Mouse (Mus musculus): ENCODE measurements around the gene Gm17124. TPM values are rescaled to one million over a fixed set of nuclear protein-coding genes. Genes with fewer than 3 reads are reported as not detected.
"Not testable (repeated sequence)": the region's sequence is repeated elsewhere in the genome, so short reads cannot be mapped to it uniquely, and the experiment has no call there.

Gene Gm17124
- not detected in 2 replicates for polyA plus RNA-seq (2014; fragmentation: Nextera tagmentation; extraction: Ambion mirVana)

DNA sequence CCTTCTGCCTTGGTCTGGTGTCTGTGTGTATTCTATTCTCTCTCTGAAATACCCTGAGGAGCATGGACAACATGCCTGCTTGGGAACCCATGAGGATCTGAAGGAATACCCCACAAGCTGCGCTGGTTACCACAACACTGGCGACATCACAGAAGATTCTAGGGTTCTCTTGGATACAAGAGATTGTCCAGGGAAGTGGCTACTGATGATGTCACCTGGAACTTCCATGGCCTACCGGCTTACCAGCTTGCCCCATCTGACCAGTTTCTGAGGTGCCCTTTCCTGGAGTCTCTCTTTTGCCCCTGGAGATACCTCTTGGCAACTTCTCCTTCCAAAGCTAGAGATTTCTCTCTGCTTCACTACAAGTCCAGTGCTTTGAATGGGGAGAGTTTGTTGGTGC lies at the start of gene Gm17124:
TSS of gene Gm17124 (minus strand) at position 101 of the 400 bp plus-strand sequence.
- H3K9ac ChIP-seq (ENCODE audit: low read length); H3K4me2 ChIP-seq (ENCODE audit: low read length); H3K4me3 ChIP-seq (ENCODE audit: low read depth, low read length); H3K27ac ChIP-seq (ENCODE audit: low read depth); DNase-seq (ENCODE audit: low spot score); H3K36me3 ChIP-seq (ENCODE audit: control insufficient read depth, insufficient read depth, low read length); H3K4me1 ChIP-seq (replicated peaks; ENCODE audit: control insufficient read depth, insufficient read depth, low read length); H3K27me3 ChIP-seq (replicated peaks; ENCODE audit: control insufficient read depth, insufficient read depth, low read length); ATAC-seq (replicated peaks; ENCODE audit: low FRiP score, low TSS enrichment, low read depth); H3K9me3 ChIP-seq (ENCODE audit: control insufficient read depth, low read length): not testable (repeated sequence)
- WGBS, result no CpG with 5 or more reads among the region's 3 CpGs

DNA sequence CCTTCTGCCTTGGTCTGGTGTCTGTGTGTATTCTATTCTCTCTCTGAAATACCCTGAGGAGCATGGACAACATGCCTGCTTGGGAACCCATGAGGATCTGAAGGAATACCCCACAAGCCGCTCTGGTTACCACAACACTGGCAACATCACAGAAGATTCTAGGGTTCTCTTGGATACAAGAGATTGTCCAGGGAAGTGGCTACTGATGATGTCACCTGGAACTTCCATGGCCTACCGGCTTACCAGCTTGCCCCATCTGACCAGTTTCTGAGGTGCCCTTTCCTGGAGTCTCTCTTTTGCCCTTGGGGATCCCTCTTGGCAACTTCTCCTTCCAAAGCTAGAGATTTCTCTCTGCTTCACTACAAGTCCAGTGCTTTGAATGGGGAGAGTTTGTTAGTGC lies 42.1 kb upstream of the Gm17124 start, which contains the start of gene Gm3633:
TSS of gene Gm3633 (minus strand) at position 101 of the 400 bp plus-strand sequence.
- not testable (repeated sequence) for H3K27me3 ChIP-seq (replicated peaks; ENCODE audit: control insufficient read depth, insufficient read depth, low read length); ATAC-seq (replicated peaks; ENCODE audit: low FRiP score, low TSS enrichment, low read depth); DNase-seq (ENCODE audit: low spot score); H3K4me2 ChIP-seq (ENCODE audit: low read length); H3K9me3 ChIP-seq (ENCODE audit: control insufficient read depth, low read length); H3K9ac ChIP-seq (ENCODE audit: low read length); H3K4me3 ChIP-seq (ENCODE audit: low read depth, low read length); H3K36me3 ChIP-seq (ENCODE audit: control insufficient read depth, insufficient read depth, low read length); H3K27ac ChIP-seq (ENCODE audit: low read depth); H3K4me1 ChIP-seq (replicated peaks; ENCODE audit: control insufficient read depth, insufficient read depth, low read length)
- 100% methylated on average over 1 of the region's 2 CpGs for WGBS

Small RNAs within 50 kb of the gene (microRNA-seq; reads per million reads assigned to microRNA genes)
- gene Gm23620 (not detected), gene Gm25228 (not detected)

Other genes with a start within 250 kb of the Gm17124 start
- gene Gm8005, start 160.2 kb downstream of the Gm17124 start, polyA plus RNA-seq (2014; fragmentation: Nextera tagmentation; extraction: Ambion mirVana), result not detected in 2 replicates
- gene Gm8011, start 136.0 kb downstream of the Gm17124 start, polyA plus RNA-seq (2014; fragmentation: Nextera tagmentation; extraction: Ambion mirVana), result not detected in 2 replicates
- gene Gm8020, start 97.5 kb downstream of the Gm17124 start, polyA plus RNA-seq (2014; fragmentation: Nextera tagmentation; extraction: Ambion mirVana), result not detected in 2 replicates
- gene Gm8024, start 75.6 kb downstream of the Gm17124 start, polyA plus RNA-seq (2014; fragmentation: Nextera tagmentation; extraction: Ambion mirVana), result not detected in 2 replicates
- not detected in 2 replicates for gene Gm3633, start 42.0 kb upstream of the Gm17124 start, polyA plus RNA-seq (2014; fragmentation: Nextera tagmentation; extraction: Ambion mirVana)
- not detected in 2 replicates for gene Gm10378, start 56.1 kb upstream of the Gm17124 start, polyA plus RNA-seq (2014; fragmentation: Nextera tagmentation; extraction: Ambion mirVana)
- not detected in 2 replicates for gene Gm3015, start 168.9 kb upstream of the Gm17124 start, polyA plus RNA-seq (2014; fragmentation: Nextera tagmentation; extraction: Ambion mirVana)
- not detected in 2 replicates for gene Gm10377, start 198.1 kb upstream of the Gm17124 start, polyA plus RNA-seq (2014; fragmentation: Nextera tagmentation; extraction: Ambion mirVana)

Measured in intestine, embryonic 14.5 days (tissue).